Mouse (Mus musculus): Measurements from ENCODE around the gene Ngdn.
"Not testable (repeated sequence)": the region's sequence is repeated elsewhere in the genome, so short reads cannot be mapped to it uniquely, and the experiment has no call there.

Ngdn gene

GRCm38 (mm10) chr14:55029034-55029698 is 13.9 kb downstream of the Ngdn start:
- no peak for DNase-seq (ENCODE audit: low spot score)

- no peak for DNase-seq (ENCODE audit: low spot score)
Measured at GRCm38 (mm10) chr14:55032695-55033225, 17.5 kb downstream of the Ngdn start.

GRCm38 (mm10) chr14:55043694-55044093 is 28.4 kb downstream of the Ngdn start:
- not testable (repeated sequence) for DNase-seq (ENCODE audit: low spot score)

GRCm38 (mm10) chr14:55047971-55048531 is 32.8 kb downstream of the Ngdn start:
- DNase-seq (ENCODE audit: low spot score) = no peak

- no peak for DNase-seq (ENCODE audit: low spot score)
Measured at GRCm38 (mm10) chr14:55052496-55052895, 37.2 kb downstream of the Ngdn start.

- DNase-seq (ENCODE audit: low spot score) = no peak
Measured at GRCm38 (mm10) chr14:55053050-55053449, 37.8 kb downstream of the Ngdn start.

- DNase-seq (ENCODE audit: low spot score) = no peak
Measured at GRCm38 (mm10) chr14:55053708-55054190, 38.5 kb downstream of the Ngdn start.

- DNase-seq (ENCODE audit: low spot score) = no peak
Measured at GRCm38 (mm10) chr14:55054191-55054749, 39.0 kb downstream of the Ngdn start.

GRCm38 (mm10) chr14:55055167-55055834 is 40.0 kb downstream of the Ngdn start:
- no peak for DNase-seq (ENCODE audit: low spot score)

- no peak for DNase-seq (ENCODE audit: low spot score)
Measured at GRCm38 (mm10) chr14:55059009-55059408, 43.8 kb downstream of the Ngdn start.

- no peak for DNase-seq (ENCODE audit: low spot score)
Measured at GRCm38 (mm10) chr14:55059931-55060330, 44.7 kb downstream of the Ngdn start.

- DNase-seq (ENCODE audit: low spot score) = no peak
Measured at GRCm38 (mm10) chr14:55061845-55062244, 46.6 kb downstream of the Ngdn start.

GRCm38 (mm10) chr14:55062626-55063025 is 47.4 kb downstream of the Ngdn start:
- DNase-seq (ENCODE audit: low spot score) = no peak

GRCm38 (mm10) chr14:55063117-55063516 is 47.9 kb downstream of the Ngdn start:
- no peak for DNase-seq (ENCODE audit: low spot score)

GRCm38 (mm10) chr14:55063581-55064381 is 48.5 kb downstream of the Ngdn start:
- DNase-seq (ENCODE audit: low spot score) = no peak

- DNase-seq (ENCODE audit: low spot score) = no peak
Measured at GRCm38 (mm10) chr14:55064481-55065370, 49.5 kb downstream of the Ngdn start.

GRCm38 (mm10) chr14:55065391-55065790 is 50.1 kb downstream of the Ngdn start:
- DNase-seq (ENCODE audit: low spot score) = no peak

- DNase-seq (ENCODE audit: low spot score) = no peak
Measured at GRCm38 (mm10) chr14:55066042-55066441, 50.8 kb downstream of the Ngdn start.

GRCm38 (mm10) chr14:55071756-55072155 is 56.5 kb downstream of the Ngdn start:
- no peak for DNase-seq (ENCODE audit: low spot score)
